Mouse (Mus musculus) spleen, adult 2 months (tissue): ENCODE results near the gene Lpar1.

Experiments
- CTCF ChIP-seq: fragments of 200-500 bp; IDR thresholded peaks from 2 replicates; pipeline ENCODE4 v1.5.1; 2011; ENCODE audit warnings: mild to moderate bottlenecking, inconsistent platforms; ENCODE audit not compliant: insufficient read depth, insufficient read length, insufficient replicate concordance; ENCODE audit errors: extremely low read depth
- POLR2A ChIP-seq: fragments of 200-500 bp; IDR thresholded peaks from 2 replicates; pipeline ENCODE4 v1.6.1; 2011; ENCODE audit warnings: low read depth, low read length, inconsistent platforms

GRCm38 (mm10) chr4:58462990-58463389 is 90.7 kb downstream of the Lpar1 start:
- TF ChIP-seq POLR2A (no peak), CTCF (no peak)
